Mouse (Mus musculus) E14TG2a.4 (cell line): ENCODE data around the gene Elk3.

Source experiments
- H3K27me3 ChIP-seq: 2 replicates; pipeline ENCODE4 v1.6.1; 2014; ENCODE audit warnings: low read length, control low read depth; ENCODE audit not compliant: insufficient read depth
- H3K36me3 ChIP-seq: 2 replicates; pipeline ENCODE4 v1.6.1; 2014; ENCODE audit warnings: low read length, control low read depth; ENCODE audit not compliant: insufficient read depth
- H3K4me1 ChIP-seq: replicated peaks from 2 replicates; pipeline ENCODE4 v1.6.1; 2014; ENCODE audit warnings: low read depth, low read length, control low read depth
- H3K4me3 ChIP-seq: replicated peaks from 2 replicates; pipeline ENCODE4 v1.5.1; 2014; ENCODE audit warnings: mild to moderate bottlenecking, low read length
- H3K9me3 ChIP-seq: 2 replicates; pipeline ENCODE4 v1.6.1; 2014; ENCODE audit warnings: low read length, control low read depth
- CTCF ChIP-seq: conservative IDR thresholded peaks from 2 replicates; pipeline ENCODE4 v1.5.1; 2014; ENCODE audit warnings: low read length
- NANOG ChIP-seq: IDR thresholded peaks from 2 replicates; pipeline ENCODE4 v1.6.1; 2014; ENCODE audit warnings: borderline replicate concordance, low read length, mixed read lengths
- POU5F1 ChIP-seq: IDR thresholded peaks from 2 replicates; pipeline ENCODE4 v1.6.1; 2014; ENCODE audit warnings: low read length, borderline replicate concordance

The Elk3 gene

GRCm38 (mm10) chr10:93336462-93336931, 25.6 kb upstream of the Elk3 start:
- TF ChIP-seq NANOG: no peak
- TF ChIP-seq CTCF: no peak
- no peak for TF ChIP-seq POU5F1

GRCm38 (mm10) chr10:93335828-93336461, 25.0 kb upstream of the Elk3 start:
- no peaks in the 10 kb centered on the region for H3K36me3 ChIP-seq
- no peaks in the 10 kb centered on the region for H3K27me3 ChIP-seq
- TF ChIP-seq POU5F1 (no peak), NANOG (no peak), CTCF (no peak)
- H3K9me3 ChIP-seq: no peaks in the 10 kb centered on the region
- 0 out of 2 replicates have a peak overlapping the region, but pooled peaks have one; percentile 7 for H3K4me3 ChIP-seq
- peaks cover 40% of the 10 kb centered on the region for H3K4me1 ChIP-seq

More at GRCm38 (mm10) chr10:93336462-93336931, 25.6 kb upstream of the Elk3 start:
- Histone ChIP-seq H3K4me3 (0 out of 2 replicates have a peak overlapping the region, but pooled peaks have one; percentile 7), H3K36me3 (no peaks in the 10 kb centered on the region), H3K27me3 (no peaks in the 10 kb centered on the region), H3K9me3 (no peaks in the 10 kb centered on the region), H3K4me1 (peaks cover 38% of the 10 kb centered on the region)

- Histone ChIP-seq H3K27me3 (no peaks in the 10 kb centered on the region), H3K4me1 (peaks cover 40% of the 10 kb centered on the region)
- TF ChIP-seq NANOG (no peak), POU5F1 (no peak), CTCF (no peak)
Observed at GRCm38 (mm10) chr10:93335001-93335400, 24.1 kb upstream of the Elk3 start.

GRCm38 (mm10) chr10:93333239-93333638, 22.3 kb upstream of the Elk3 start:
- no peaks in the 10 kb centered on the region for H3K27me3 ChIP-seq
- H3K36me3 ChIP-seq: no peaks in the 10 kb centered on the region
- H3K9me3 ChIP-seq: no peaks in the 10 kb centered on the region
- peaks cover 48% of the 10 kb centered on the region for H3K4me1 ChIP-seq
- H3K4me3 ChIP-seq: no peak overlapping the region
- TF ChIP-seq CTCF (no peak), NANOG (no peak)

More at GRCm38 (mm10) chr10:93335001-93335400, 24.1 kb upstream of the Elk3 start:
- H3K9me3 ChIP-seq: no peaks in the 10 kb centered on the region
- H3K36me3 ChIP-seq: no peaks in the 10 kb centered on the region
- no peak overlapping the region for H3K4me3 ChIP-seq

- no peak for TF ChIP-seq CTCF
- no peak for TF ChIP-seq POU5F1
- TF ChIP-seq NANOG: no peak
- Histone ChIP-seq H3K27me3 (no peaks in the 10 kb centered on the region), H3K4me1 (peaks cover 50% of the 10 kb centered on the region), H3K4me3 (no peak overlapping the region), H3K9me3 (no peaks in the 10 kb centered on the region), H3K36me3 (no peaks in the 10 kb centered on the region)
Observed at GRCm38 (mm10) chr10:93332261-93332809, 21.4 kb upstream of the Elk3 start.

- Histone ChIP-seq H3K36me3 (no peaks in the 10 kb centered on the region), H3K9me3 (no peaks in the 10 kb centered on the region), H3K4me1 (peaks cover 50% of the 10 kb centered on the region), H3K27me3 (no peaks in the 10 kb centered on the region), H3K4me3 (no peak overlapping the region)
- TF ChIP-seq CTCF: no peak
- no peak for TF ChIP-seq NANOG
- TF ChIP-seq POU5F1: no peak
Observed at GRCm38 (mm10) chr10:93331543-93331942, 20.6 kb upstream of the Elk3 start.

GRCm38 (mm10) chr10:93328321-93328720, 17.4 kb upstream of the Elk3 start:
- TF ChIP-seq POU5F1 (no peak), NANOG (no peak), CTCF (no peak)
- Histone ChIP-seq H3K4me3 (no peak overlapping the region), H3K27me3 (no peaks in the 10 kb centered on the region), H3K36me3 (no peaks in the 10 kb centered on the region), H3K4me1 (peaks cover 50% of the 10 kb centered on the region), H3K9me3 (no peaks in the 10 kb centered on the region)

- Histone ChIP-seq H3K4me1 (peaks cover 47% of the 10 kb centered on the region), H3K27me3 (no peaks in the 10 kb centered on the region), H3K36me3 (no peaks in the 10 kb centered on the region), H3K4me3 (peak overlapping the region; percentile 26; the same call in 1 of the 2 replicates), H3K9me3 (no peaks in the 10 kb centered on the region)
- TF ChIP-seq POU5F1 (no peak), CTCF (no peak)
Observed at GRCm38 (mm10) chr10:93327187-93327586, 16.3 kb upstream of the Elk3 start.

- H3K4me3 ChIP-seq: peak overlapping the region; percentile 26; the same call in 1 of the 2 replicates
- no peaks in the 10 kb centered on the region for H3K27me3 ChIP-seq
- no peaks in the 10 kb centered on the region for H3K9me3 ChIP-seq
- H3K4me1 ChIP-seq: peaks cover 44% of the 10 kb centered on the region
- TF ChIP-seq CTCF (no peak), POU5F1 (no peak), NANOG (no peak)
- no peaks in the 10 kb centered on the region for H3K36me3 ChIP-seq
Observed at GRCm38 (mm10) chr10:93326741-93327100, 15.8 kb upstream of the Elk3 start.
